Mouse (Mus musculus) gastrocnemius, adult 18-20 months (tissue): ENCODE measurements around the gene Abcb9. TPM values are rescaled to one million over a fixed set of nuclear protein-coding genes. Genes with fewer than 3 reads are reported as not detected.

ENCODE experiments used
- DNase-seq: peaks from one replicate; pipeline ENCODE4 v3.0.0; 2021; ENCODE audit warnings: low spot score
- total RNA-seq, 2 experiments: library from RNA; stranded (reverse); gene quantifications; 2 replicates each; pipeline ENCODE4 v1.2.3; 2021

Abcb9 gene
- total RNA-seq, 2 experiments from 2014 or later, result 8.4 to 8.9 TPM

- peak; percentile 58 for DNase-seq
These were observed 79.9 kb downstream of the Abcb9 start for GRCm38 (mm10) chr5:124015727-124016126.

- DNase-seq, result no peak
These were observed 80.8 kb downstream of the Abcb9 start for GRCm38 (mm10) chr5:124014791-124015251.

- DNase-seq, result no peak
These were observed 81.4 kb downstream of the Abcb9 start for GRCm38 (mm10) chr5:124014180-124014579.

- DNase-seq, result no peak
These were observed 81.9 kb downstream of the Abcb9 start for GRCm38 (mm10) chr5:124013747-124014146.

- DNase-seq, result no peak
These were observed 82.7 kb downstream of the Abcb9 start for GRCm38 (mm10) chr5:124012885-124013284.

- no peak for DNase-seq
These were observed 83.7 kb downstream of the Abcb9 start for GRCm38 (mm10) chr5:124011927-124012326.

Other genes with a start within 250 kb of the Abcb9 start
- not detected for gene Hcar2, start 230.3 kb downstream of the Abcb9 start, total RNA-seq
- under 1 TPM; 0.21 to 0.36 TPM for gene Hcar1, start 215.8 kb downstream of the Abcb9 start, total RNA-seq
- 10 to 100 TPM; 48.6 to 59.9 TPM for gene Denr, start 188.6 kb downstream of the Abcb9 start, total RNA-seq
- gene Gm43518, start 168.4 kb downstream of the Abcb9 start, total RNA-seq, result not detected
- 1 to 10 TPM; 1.4 to 1.6 TPM for gene Ccdc62, start 165.1 kb downstream of the Abcb9 start, total RNA-seq
- 10 to 100 TPM in 1 of 2 experiments, 1 to 10 TPM in 1; 9.4 to 19.6 TPM for gene Hip1r, start 122.2 kb downstream of the Abcb9 start, total RNA-seq
- 1 to 10 TPM; 5.7 to 6.6 TPM for gene Vps37b, start 63.5 kb downstream of the Abcb9 start, total RNA-seq
- gene Ogfod2, start 16.5 kb upstream of the Abcb9 start, total RNA-seq, result 10 to 100 TPM; 13.2 to 14.5 TPM
- 10 to 100 TPM; 39.1 TPM for gene Arl6ip4, start 20.3 kb upstream of the Abcb9 start, total RNA-seq
- gene Pitpnm2, start 154.0 kb upstream of the Abcb9 start, total RNA-seq, result 10 to 100 TPM; 19.6 to 20.9 TPM
- 1 to 10 TPM; 3.1 to 3.3 TPM for gene Mphosph9, start 232.2 kb upstream of the Abcb9 start, total RNA-seq
- gene 2810006K23Rik, start 232.3 kb upstream of the Abcb9 start, total RNA-seq, result 1 to 10 TPM; 7.3 to 7.7 TPM